Mouse (Mus musculus) midbrain, embryonic 13.5 days (tissue): ENCODE measurements at regions not wholly inside any gene's neighbourhood (a gene's known extent, or its start where the extent isn't known, plus 50 kb on each side); places are given as distances from the start of the nearest gene placed in this dataset.

ENCODE experiments used
- ATAC-seq: fragments of 200-750 bp; cut with Nextera tagmentation; 2 replicates; pipeline ENCODE4 v1.8.0; 2017; ENCODE audit warnings: mild to moderate bottlenecking, moderate TSS enrichment, moderate library complexity
- H3K27ac ChIP-seq: fragments of 300-500 bp; sonication (generic); 2 replicates; pipeline ENCODE4 v1.5.1; 2015; ENCODE audit warnings: inconsistent platforms, mild to moderate bottlenecking, moderate library complexity
- H3K27me3 ChIP-seq: fragments of 300-500 bp; sonication (generic); 2 replicates; pipeline ENCODE4 v1.6.1; 2015; ENCODE audit warnings: mild to moderate bottlenecking, inconsistent platforms
- H3K36me3 ChIP-seq: fragments of 300-500 bp; sonication (generic); 2 replicates; pipeline ENCODE4 v1.6.1; 2015; ENCODE audit warnings: mild to moderate bottlenecking, inconsistent platforms
- H3K4me1 ChIP-seq: fragments of 300-500 bp; sonication (generic); replicated peaks from 2 replicates; pipeline ENCODE4 v1.6.1; 2015; ENCODE audit warnings: inconsistent platforms
- H3K4me2 ChIP-seq: fragments of 300-500 bp; sonication (generic); replicated peaks from 2 replicates; pipeline ENCODE4 v1.6.1; 2015; ENCODE audit warnings: moderate library complexity, mild to moderate bottlenecking, inconsistent platforms
- H3K4me3 ChIP-seq: fragments of 300-500 bp; sonication (generic); replicated peaks from 2 replicates; pipeline ENCODE4 v1.5.1; 2015; ENCODE audit warnings: mild to moderate bottlenecking, inconsistent platforms
- H3K9ac ChIP-seq: fragments of 300-500 bp; sonication (generic); replicated peaks from 2 replicates; pipeline ENCODE4 v1.6.1; 2015; ENCODE audit warnings: mild to moderate bottlenecking, inconsistent platforms
- H3K9me3 ChIP-seq: fragments of 300-500 bp; sonication (generic); 2 replicates; pipeline ENCODE4 v1.6.1; 2016; ENCODE audit warnings: mild to moderate bottlenecking, inconsistent platforms
- WGBS: fragments of 180-500 bp; shearing (Covaris S2); methylation state at CpG from one replicate; pipeline ENCODE4 v1.1.7; 2015; 5-methylcytosine and 5-hydroxymethylcytosine counted together

DNA sequence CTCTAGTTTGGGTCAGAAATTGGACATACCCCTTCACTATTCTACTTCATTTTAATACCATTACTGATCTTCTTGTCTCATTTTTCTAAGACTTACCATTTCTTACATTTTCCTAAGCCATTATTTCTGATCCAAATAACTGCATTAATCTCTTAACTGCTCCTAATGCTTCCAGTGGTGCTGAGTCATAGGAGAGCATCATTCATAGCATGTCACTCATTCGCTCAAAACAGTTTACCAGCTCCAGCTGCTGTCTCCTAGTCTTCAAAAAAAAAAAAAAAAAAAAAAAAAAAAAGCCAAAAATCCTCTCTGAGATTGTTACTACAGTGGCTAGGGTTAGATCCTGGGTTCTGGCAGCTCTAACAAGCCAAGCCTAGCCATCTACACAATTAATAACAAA is 162.0 kb upstream of the Atp1b1 start:
- Histone ChIP-seq H3K36me3 (no peaks in the 10 kb centered on the region), H3K9ac (no peak overlapping the region), H3K4me2 (no peak overlapping the region), H3K27me3 (no peaks in the 10 kb centered on the region), H3K4me1 (no peaks in the 10 kb centered on the region), H3K9me3 (no peaks in the 10 kb centered on the region), H3K4me3 (no peak overlapping the region), H3K27ac (no peak overlapping the region)
- no peak for ATAC-seq
- 94% methylated on average over 1 of the region's 1 CpGs for WGBS

DNA sequence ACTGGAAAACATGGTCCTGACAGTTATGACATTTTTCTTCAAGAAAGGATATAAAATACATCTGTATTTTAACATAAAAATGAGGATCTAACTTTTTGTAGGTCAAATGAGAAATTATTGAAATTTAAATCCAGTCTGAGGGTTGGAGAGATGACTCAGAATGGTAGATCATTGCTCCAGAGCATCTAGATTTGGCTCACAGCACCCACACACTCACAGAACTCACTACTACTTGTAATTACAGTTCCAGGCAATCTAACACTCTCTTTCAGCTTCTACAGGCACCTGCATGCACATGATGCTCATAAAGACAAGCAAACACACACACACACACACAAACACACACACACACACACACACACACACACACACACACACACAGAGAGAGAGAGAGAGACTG is 159.7 kb upstream of the Atp1b1 start:
- H3K4me3 ChIP-seq = no peak overlapping the region
- no peaks in the 10 kb centered on the region for H3K4me1 ChIP-seq
- no peak overlapping the region for H3K4me2 ChIP-seq
- H3K27ac ChIP-seq = no peak overlapping the region
- H3K9me3 ChIP-seq = no peaks in the 10 kb centered on the region
- H3K36me3 ChIP-seq = no peaks in the 10 kb centered on the region
- H3K9ac ChIP-seq = no peak overlapping the region
- H3K27me3 ChIP-seq = no peaks in the 10 kb centered on the region
- ATAC-seq = no peak

DNA sequence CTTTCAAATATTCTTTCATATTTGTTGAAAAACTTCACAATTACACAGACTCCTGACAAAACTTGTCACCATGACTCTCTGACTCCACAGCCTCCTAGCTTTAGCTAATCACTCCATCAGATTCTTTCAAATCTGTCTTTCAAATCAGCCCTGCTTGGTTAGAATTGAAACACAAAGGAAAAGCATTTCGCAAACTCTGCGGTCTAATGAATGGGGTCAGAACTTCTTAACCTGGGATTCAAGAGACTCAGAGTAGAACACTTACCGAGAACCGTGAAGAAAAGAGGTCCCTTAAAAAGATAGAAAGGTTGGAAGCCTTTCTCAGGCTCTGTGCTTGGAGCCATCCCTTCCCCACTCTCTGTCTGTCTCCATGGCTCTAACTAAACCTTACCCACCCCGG is 148.9 kb upstream of the Atp1b1 start:
- H3K9ac ChIP-seq = no peak overlapping the region
- no peaks in the 10 kb centered on the region for H3K36me3 ChIP-seq
- no peaks in the 10 kb centered on the region for H3K27me3 ChIP-seq
- H3K9me3 ChIP-seq = no peaks in the 10 kb centered on the region
- H3K4me1 ChIP-seq = no peaks in the 10 kb centered on the region
- no peak overlapping the region for H3K27ac ChIP-seq
- H3K4me3 ChIP-seq = no peak overlapping the region
- no peak overlapping the region for H3K4me2 ChIP-seq
- no peak for ATAC-seq
- 29% methylated on average over 5 of the region's 5 CpGs for WGBS

DNA sequence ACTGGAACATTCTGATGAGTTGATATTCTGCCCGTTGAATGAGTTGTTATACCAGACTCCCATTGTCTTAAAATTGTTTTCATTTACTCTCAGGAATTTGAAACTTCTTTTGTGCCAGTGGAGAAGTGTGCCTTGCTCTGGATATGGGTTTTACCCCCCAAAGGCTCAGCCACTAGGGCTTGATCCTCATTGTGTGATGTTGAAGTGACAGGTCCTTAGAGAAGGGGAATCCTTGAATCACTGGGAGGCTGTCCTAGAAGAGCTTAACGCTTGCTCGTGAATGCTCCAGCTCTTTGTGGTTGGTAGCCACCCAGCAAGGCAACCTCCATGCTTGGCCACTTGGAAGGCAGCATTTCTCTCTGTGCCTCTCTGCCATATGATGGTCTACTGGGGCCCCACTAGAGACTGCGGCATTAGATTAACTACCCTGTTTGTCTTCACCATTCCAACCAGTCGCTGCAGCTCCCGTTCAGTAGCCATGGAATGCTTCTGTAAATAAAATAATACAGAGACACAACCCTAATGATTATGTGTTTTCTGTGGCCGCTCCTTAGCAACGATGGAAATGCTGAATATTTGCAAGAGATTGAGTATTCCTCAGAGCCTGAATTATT is 148.1 kb upstream of the Atp1b1 start:
- no peaks in the 10 kb centered on the region for H3K27me3 ChIP-seq
- no peaks in the 10 kb centered on the region for H3K36me3 ChIP-seq
- no peak overlapping the region for H3K4me2 ChIP-seq
- H3K27ac ChIP-seq = peak overlapping the region; percentile 48; the same call in 1 of the 2 replicates
- WGBS = 38% methylated on average over 8 of the region's 8 CpGs
- no peaks in the 10 kb centered on the region for H3K9me3 ChIP-seq
- H3K4me3 ChIP-seq = no peak overlapping the region
- ATAC-seq = 0 out of 2 replicates have a peak, but pooled peaks have one; percentile 40
- H3K9ac ChIP-seq = no peak overlapping the region
- no peaks in the 10 kb centered on the region for H3K4me1 ChIP-seq

DNA sequence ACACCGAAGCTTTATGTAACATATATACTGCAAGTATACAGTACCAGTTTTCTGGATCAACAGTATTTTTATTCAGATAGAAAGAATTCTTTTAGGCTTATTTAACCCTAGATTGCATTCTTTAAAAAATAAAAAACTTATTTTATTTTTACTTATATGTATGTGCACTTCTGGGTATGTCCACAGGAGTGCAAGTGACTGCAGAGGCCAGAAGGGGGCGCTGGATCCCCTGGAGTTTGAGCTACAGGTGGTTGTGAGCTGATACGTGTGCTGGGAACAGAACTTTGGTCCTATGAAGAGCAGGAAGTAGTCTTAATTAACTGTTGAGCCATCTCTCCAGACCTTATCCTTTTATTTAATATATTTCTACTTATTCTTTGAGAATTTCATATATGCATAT is 145.3 kb upstream of the Atp1b1 start:
- H3K27me3 ChIP-seq = no peaks in the 10 kb centered on the region
- H3K27ac ChIP-seq = no peak overlapping the region
- H3K4me3 ChIP-seq = no peak overlapping the region
- no peak for ATAC-seq
- H3K36me3 ChIP-seq = no peaks in the 10 kb centered on the region
- H3K4me1 ChIP-seq = no peaks in the 10 kb centered on the region
- no peak overlapping the region for H3K9ac ChIP-seq
- no peak overlapping the region for H3K4me2 ChIP-seq
- H3K9me3 ChIP-seq = no peaks in the 10 kb centered on the region
- WGBS = 74% methylated on average over 3 of the region's 3 CpGs

DNA sequence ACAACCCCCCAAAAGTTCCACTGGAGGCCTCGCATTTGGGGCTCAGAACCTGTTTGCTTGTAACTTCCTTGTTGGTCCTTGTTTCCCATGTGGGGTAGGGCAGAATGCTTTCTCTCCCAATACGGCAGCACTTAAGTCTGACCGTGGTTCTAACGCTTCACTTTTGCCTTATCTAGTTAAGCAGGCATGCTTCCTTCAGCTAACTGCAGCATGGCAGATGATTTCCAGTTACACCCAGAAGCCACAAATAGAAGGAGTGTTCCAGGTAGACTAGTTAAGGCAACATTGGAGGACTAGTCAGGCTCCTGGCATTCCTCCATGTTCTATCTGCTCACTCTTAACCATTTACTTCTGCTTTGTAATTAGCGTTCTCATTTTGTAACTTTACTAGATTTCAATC is 144.4 kb upstream of the Atp1b1 start:
- no peaks in the 10 kb centered on the region for H3K27me3 ChIP-seq
- no peaks in the 10 kb centered on the region for H3K4me1 ChIP-seq
- no peaks in the 10 kb centered on the region for H3K9me3 ChIP-seq
- H3K36me3 ChIP-seq = no peaks in the 10 kb centered on the region
- H3K9ac ChIP-seq = no peak overlapping the region
- 95% methylated on average over 5 of the region's 5 CpGs for WGBS
- H3K4me2 ChIP-seq = no peak overlapping the region
- no peak for ATAC-seq
- H3K27ac ChIP-seq = no peak overlapping the region
- no peak overlapping the region for H3K4me3 ChIP-seq

DNA sequence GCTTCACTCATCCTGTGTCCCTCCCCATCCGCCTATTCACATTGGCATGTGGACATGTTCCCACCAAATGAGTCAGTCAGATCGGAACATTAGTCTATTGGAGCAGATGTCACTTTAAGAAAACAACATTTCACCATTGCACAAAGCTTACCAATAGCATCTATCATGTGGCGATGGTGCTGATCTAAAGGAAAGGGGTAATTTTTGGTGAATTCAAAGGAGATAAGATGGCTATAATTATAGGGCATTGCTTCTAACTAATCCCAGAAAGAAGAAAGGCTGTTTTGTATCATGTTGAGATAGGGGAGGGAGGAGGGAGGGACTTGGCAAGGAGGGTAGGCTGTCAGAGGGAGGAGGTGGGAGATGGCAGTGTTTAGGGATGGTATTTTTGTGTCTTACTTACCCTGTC is 132.1 kb upstream of the Atp1b1 start:
- no peaks in the 10 kb centered on the region for H3K9me3 ChIP-seq
- H3K27me3 ChIP-seq = no peaks in the 10 kb centered on the region
- no peak overlapping the region for H3K4me2 ChIP-seq
- H3K9ac ChIP-seq = no peak overlapping the region
- H3K27ac ChIP-seq = no peak overlapping the region
- no peaks in the 10 kb centered on the region for H3K4me1 ChIP-seq
- ATAC-seq = no peak
- no peaks in the 10 kb centered on the region for H3K36me3 ChIP-seq
- H3K4me3 ChIP-seq = no peak overlapping the region
- WGBS = 88% methylated on average over 3 of the region's 3 CpGs

DNA sequence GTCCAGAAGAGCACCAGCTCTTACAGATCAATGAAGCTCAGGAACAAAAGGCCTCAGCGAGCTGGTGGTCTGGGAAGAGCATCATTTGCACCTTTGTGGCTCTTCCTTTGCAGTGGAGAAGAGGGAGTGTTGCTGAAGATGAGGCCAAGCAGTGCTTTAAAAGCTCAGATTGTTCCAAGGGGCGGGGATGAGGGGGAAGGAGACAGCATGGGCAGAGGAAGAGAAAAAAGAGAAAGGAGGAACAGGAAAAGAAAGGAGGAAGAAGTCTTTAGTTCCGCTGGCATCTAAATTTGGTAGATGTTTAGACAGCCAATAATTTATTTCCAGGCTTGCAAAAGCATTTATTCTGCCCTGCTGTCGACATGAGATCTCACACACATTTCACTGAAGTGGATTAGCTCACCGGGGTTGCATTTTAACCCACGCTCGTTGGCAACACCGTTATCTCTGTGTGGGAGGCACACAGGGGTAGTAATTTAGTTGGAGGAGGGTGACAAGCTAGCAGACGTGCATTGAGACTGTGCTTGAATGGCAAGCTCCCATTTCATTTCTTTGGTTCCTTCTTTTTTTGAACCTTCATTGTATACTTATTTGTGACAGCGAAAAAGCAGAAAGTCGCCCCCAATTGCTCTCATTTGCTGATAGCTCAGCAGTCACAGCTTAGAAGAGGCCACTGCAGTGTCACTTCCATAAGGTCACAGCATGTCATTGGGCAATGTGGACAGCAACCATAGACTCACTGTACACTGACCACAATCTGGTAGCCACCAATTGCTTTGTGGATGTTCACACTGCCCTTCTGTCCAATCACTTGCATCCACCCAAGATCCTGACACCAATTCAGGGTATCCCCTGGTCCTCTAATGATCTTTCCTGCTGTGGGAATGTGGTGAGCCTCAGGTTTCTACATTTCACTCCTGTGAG is 128.2 kb upstream of the Atp1b1 start:
- Histone ChIP-seq H3K27ac (no peak overlapping the region), H3K9ac (no peak overlapping the region), H3K9me3 (no peaks in the 10 kb centered on the region; the same call in 1 of the 2 replicates), H3K27me3 (no peaks in the 10 kb centered on the region), H3K4me2 (no peak overlapping the region), H3K4me1 (no peaks in the 10 kb centered on the region), H3K36me3 (no peaks in the 10 kb centered on the region), H3K4me3 (no peak overlapping the region)
- WGBS = 69% methylated on average over 11 of the region's 11 CpGs
- no peak for ATAC-seq

DNA sequence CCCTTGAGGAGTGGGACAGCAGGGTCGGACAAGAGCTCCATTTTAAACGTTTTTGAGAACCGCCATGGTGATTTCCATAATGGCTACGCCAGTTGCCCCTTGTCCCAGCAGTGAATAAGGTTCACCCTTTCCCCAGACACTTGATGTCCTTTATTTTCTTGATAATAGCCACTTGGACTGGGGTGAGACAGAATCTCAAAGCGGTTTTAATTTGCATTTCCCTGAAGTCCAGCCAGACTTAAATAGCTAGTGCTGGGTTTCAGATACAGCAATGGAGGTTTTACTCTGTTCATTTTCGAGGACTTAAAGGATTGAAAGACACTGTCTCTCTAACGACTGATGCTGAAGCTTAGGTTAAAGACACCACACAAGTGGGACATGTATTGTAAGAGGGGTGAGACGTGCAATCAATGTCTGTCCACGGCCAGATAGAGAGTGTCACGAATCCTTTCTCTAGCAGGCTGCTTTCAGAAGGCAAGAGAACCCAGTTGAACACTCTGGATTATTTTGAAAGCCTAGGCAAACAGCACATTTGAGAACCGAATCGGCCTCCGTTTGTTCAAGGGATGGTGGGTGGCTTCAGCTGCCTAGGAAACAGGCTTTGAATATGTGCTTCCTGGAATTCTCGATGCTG is 118.8 kb upstream of the Atp1b1 start:
- Histone ChIP-seq H3K27me3 (no peaks in the 10 kb centered on the region), H3K9ac (no peak overlapping the region), H3K4me3 (no peak overlapping the region), H3K36me3 (no peaks in the 10 kb centered on the region), H3K27ac (peak overlapping the region; percentile 67), H3K9me3 (no peaks in the 10 kb centered on the region), H3K4me1 (peaks cover 14% of the 10 kb centered on the region), H3K4me2 (0 out of 2 replicates have a peak overlapping the region, but pooled peaks have one; percentile 7)
- 15% methylated on average over 14 of the region's 14 CpGs for WGBS
- ATAC-seq = peak; percentile 87

DNA sequence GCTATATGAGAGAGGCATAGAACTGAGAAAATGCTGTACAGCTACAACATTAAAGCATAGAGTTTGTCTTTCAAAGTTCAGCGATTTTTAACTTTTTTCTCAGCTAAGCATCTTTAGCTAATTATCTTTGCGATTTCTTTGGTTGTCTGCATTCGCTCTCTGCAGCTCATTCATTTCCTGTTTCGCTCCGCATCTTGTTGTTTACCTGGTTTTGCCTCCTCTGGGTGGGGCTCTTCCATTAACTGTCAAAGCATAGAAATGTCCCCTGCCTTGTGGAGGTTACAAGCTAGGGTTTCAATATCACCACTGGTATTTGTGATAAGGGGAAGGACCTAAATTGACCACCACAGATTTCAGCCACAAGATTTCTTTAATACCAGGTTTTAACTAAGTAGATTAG is 115.5 kb upstream of the Atp1b1 start:
- Histone ChIP-seq H3K4me3 (no peak overlapping the region), H3K27ac (no peak overlapping the region), H3K36me3 (no peaks in the 10 kb centered on the region), H3K4me2 (no peak overlapping the region), H3K9ac (no peak overlapping the region), H3K4me1 (peaks cover 14% of the 10 kb centered on the region), H3K27me3 (no peaks in the 10 kb centered on the region), H3K9me3 (no peaks in the 10 kb centered on the region)
- ATAC-seq = no peak
- 93% methylated on average over 5 of the region's 5 CpGs for WGBS

DNA sequence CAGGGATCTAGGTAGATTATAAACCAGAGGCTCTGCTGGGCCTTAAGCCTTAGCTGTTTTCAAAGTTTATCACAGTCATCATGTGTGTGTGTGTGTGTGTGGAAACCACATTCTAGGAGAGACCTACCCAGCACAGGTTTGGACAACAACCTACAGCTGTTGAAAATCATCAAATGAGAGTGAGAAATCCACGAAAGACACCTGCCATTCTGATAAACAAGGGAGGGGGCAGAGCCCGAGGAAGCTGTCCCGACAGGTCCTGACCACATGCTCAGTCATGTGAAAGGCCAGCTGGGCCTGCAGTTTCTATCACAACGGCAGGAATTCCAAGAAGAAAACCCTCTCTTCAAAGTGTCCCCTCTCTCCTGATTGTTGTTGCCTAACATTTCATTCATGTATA is 114.0 kb upstream of the Atp1b1 start:
- Histone ChIP-seq H3K9me3 (no peaks in the 10 kb centered on the region), H3K4me1 (peaks cover 11% of the 10 kb centered on the region), H3K27me3 (no peaks in the 10 kb centered on the region), H3K27ac (no peak overlapping the region), H3K4me2 (no peak overlapping the region), H3K36me3 (no peaks in the 10 kb centered on the region), H3K4me3 (no peak overlapping the region), H3K9ac (no peak overlapping the region)
- ATAC-seq = no peak
- WGBS = 61% methylated on average over 4 of the region's 4 CpGs

DNA sequence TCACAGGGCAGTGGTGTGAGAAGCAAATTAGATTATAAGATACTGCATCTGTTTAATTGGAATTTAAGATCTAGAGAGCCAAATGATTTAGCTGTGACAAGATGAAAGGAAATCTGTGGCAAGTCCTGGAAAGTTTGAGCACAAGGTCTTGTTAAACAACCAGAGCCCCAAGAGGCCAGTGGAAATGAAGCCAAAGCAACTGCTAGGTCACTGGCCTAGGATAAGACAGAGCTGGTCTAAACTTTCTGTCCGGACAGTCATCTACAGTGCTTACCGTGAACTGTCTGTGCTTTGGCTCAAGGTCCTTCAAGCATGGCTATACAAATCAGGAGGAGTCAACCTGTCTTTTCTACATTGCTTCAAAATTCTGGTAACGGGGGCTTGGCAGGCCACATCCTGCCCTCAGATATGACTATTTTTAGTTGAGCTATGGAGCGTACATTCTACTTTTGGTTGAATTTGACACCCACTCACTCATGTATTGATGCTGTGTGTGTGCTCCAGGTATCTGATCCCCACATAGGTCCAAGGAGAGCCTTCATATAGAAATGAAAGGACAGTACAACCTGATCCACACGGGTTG is 113.4 kb upstream of the Atp1b1 start:
- Histone ChIP-seq H3K27ac (no peak overlapping the region), H3K36me3 (no peaks in the 10 kb centered on the region), H3K9ac (no peak overlapping the region), H3K27me3 (no peaks in the 10 kb centered on the region), H3K9me3 (no peaks in the 10 kb centered on the region), H3K4me1 (peaks cover 5% of the 10 kb centered on the region), H3K4me2 (no peak overlapping the region), H3K4me3 (no peak overlapping the region)
- WGBS = 90% methylated on average over 5 of the region's 5 CpGs
- ATAC-seq = no peak
